Mouse (Mus musculus): ENCODE measurements around the gene Qrsl1. TPM values are rescaled to one million over a fixed set of nuclear protein-coding genes. Genes with fewer than 3 reads are reported as not detected.

Qrsl1 gene
- polyA plus RNA-seq, 1 experiment from 2014 or later: 18.5 TPM

GRCm38 (mm10) chr10:43910873-43911142, 9.3 kb upstream of the Qrsl1 start:
- ATAC-seq (ENCODE audit: insufficient read depth, low FRiP score, low read depth): no peak
- Histone ChIP-seq H3K4me3 (replicated peaks) (no peak overlapping the region), H3K9ac (no peak overlapping the region), H3K4me2 (no peak overlapping the region), H3K4me1 (no peaks in the 10 kb centered on the region), H3K36me3 (no peaks in the 10 kb centered on the region), H3K9me3 (no peaks in the 10 kb centered on the region), H3K27me3 (replicated peaks) (no peaks in the 10 kb centered on the region), H3K27ac (no peak overlapping the region)
- WGBS: 86% methylated on average over 8 of the region's 8 CpGs

DNA sequence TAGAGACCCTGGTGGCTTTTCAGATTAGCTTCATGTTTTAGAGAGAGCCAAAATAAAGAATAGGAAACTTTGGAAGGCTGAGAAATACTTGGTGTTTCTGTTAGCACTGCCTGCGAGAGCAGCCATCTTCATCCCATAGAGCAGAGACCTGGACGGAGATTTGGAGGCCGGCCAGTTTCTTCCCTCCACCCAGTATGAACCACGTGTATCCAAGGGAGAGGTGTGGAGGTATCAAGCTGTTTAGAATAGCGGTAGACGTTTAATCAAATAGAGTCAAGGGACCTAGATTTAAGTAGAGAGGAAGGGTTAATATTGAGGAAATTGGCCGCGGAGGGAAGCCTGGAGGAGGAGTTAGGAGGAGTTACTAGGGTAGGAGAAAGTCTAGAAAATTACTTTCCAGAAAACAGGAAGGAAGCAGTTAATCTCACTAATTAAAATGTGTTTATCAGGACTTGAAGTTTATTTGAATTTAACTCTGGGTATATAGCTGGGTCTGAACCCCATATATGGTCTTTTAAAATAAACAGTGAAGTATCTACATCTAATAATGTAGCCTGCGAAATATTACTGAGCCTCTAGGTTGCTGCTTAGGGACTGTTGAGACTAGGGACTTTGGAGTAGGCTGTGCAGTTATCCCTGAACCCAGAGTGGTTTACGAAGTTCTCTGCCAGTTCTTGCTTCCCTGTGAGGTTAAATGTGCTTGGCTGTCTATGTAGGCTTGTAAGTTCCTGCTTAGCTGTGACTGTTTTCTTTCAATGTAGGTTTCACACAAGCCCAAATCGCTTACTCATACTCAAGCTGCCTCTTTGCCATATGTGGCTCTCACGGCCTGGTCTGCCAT, 8.7 kb upstream of the Qrsl1 start:
- Histone ChIP-seq H3K36me3 (no peaks in the 10 kb centered on the region), H3K9me3 (no peaks in the 10 kb centered on the region), H3K4me2 (no peak overlapping the region), H3K27ac (no peak overlapping the region), H3K4me3 (replicated peaks) (no peak overlapping the region), H3K4me1 (no peaks in the 10 kb centered on the region), H3K27me3 (replicated peaks) (no peaks in the 10 kb centered on the region), H3K9ac (no peak overlapping the region)
- no peak for ATAC-seq (ENCODE audit: insufficient read depth, low FRiP score, low read depth)
- WGBS: 75% methylated on average over 12 of the region's 12 CpGs

DNA sequence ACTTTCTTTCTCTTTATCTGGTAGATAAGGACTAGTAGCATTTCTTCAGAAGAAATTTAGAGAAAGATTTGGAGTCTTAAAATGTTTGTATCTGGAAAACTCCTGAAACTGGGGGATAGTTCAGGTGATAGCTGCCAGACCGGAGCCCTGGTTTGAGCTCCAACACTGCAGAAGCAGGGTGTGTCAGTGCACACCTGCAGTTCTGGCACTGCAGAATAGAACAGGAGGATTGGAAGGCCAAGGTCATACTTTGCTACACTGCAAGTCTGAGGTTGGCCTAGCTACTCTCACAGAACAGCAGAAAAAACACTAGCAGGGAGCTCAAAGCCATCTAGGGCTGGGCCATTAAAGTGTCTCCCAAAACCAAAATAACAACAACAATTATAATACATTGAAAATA, 3.0 kb upstream of the Qrsl1 start:
- H3K4me2 ChIP-seq: no peak overlapping the region
- ATAC-seq (ENCODE audit: insufficient read depth, low FRiP score, low read depth): no peak
- H3K9me3 ChIP-seq: no peaks in the 10 kb centered on the region
- no peak overlapping the region for H3K4me3 ChIP-seq (replicated peaks)
- H3K36me3 ChIP-seq: no peaks in the 10 kb centered on the region
- WGBS: 76% methylated on average over 1 of the region's 1 CpGs
- H3K9ac ChIP-seq: no peak overlapping the region
- H3K27ac ChIP-seq: no peak overlapping the region
- no peaks in the 10 kb centered on the region for H3K27me3 ChIP-seq (replicated peaks)
- H3K4me1 ChIP-seq: peaks cover 7% of the 10 kb centered on the region; the same call in 1 of the 2 replicates

DNA sequence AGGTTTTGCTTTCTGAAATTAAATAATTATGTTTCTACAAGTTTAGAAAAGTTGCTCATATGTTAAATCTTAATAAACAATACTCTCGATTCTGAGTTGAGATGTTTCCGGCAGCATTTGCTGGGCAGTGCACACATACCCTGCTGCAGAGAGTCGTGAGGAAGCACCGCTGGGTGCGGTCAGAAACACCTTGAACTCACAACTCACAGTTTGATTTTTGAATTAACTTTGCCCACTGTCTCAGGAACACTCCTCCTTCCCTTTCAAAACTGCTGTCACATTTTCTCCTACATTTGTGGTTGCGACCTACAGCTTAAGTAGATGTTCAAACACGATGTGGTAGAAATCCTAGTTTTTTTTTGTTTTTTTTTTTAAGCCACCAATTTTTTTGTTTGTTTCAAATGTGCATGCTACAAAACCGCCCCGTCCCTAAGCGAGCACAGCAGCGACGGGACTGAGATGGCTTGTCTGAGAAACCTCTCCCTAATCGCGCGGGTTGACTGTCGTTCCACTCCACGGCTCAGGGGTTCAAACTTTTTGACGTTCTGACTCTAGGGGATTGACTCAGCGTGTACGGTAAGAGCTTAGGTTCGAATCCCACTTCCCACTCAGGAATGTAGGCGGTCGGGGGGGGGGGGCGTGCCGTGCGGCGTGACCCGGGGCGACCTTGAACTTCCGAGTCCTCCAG, 518 bp downstream of the Qrsl1 start:
- WGBS: 5% methylated on average over 30 of the region's 30 CpGs
- peak overlapping the region; percentile 68; the same call in 1 of the 2 replicates for H3K27ac ChIP-seq

DNA sequence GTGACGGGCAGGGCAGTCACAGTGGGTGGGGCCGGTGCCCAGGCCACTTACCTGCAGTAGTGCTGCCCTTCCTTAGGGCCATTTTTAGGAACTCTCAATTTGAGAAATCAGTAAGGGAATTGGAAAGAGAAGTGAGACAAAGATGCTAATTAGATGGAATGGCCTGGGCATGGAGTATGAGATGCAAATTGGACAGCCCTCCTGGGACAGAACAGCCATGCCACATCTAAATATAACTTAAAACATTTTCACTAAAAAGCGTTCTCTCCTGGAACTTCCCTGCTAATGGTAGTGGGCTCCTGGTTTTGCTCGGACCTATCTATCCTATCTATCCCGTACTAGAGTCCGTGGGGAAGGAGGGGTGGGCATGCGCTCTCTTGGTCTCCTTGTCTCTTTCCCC, 3.3 kb downstream of the Qrsl1 start:
- ATAC-seq (ENCODE audit: insufficient read depth, low FRiP score, low read depth): no peak
- Histone ChIP-seq H3K36me3 (peaks cover 3% of the 10 kb centered on the region; the same call in 1 of the 2 replicates), H3K27me3 (replicated peaks) (no peaks in the 10 kb centered on the region)

More for the DNA sequence above, 518 bp downstream of the Qrsl1 start:
- Histone ChIP-seq H3K27me3 (replicated peaks) (no peaks in the 10 kb centered on the region), H3K4me1 (peaks cover 7% of the 10 kb centered on the region; the same call in 1 of the 2 replicates), H3K9me3 (no peaks in the 10 kb centered on the region), H3K9ac (peak overlapping the region; percentile 48; the same call in 1 of the 2 replicates), H3K4me2 (peak overlapping the region; percentile 56), H3K36me3 (no peaks in the 10 kb centered on the region), H3K4me3 (replicated peaks) (peak overlapping the region; percentile 83)
- ATAC-seq (ENCODE audit: insufficient read depth, low FRiP score, low read depth): no peak; the same call in 1 of the 2 replicates

DNA sequence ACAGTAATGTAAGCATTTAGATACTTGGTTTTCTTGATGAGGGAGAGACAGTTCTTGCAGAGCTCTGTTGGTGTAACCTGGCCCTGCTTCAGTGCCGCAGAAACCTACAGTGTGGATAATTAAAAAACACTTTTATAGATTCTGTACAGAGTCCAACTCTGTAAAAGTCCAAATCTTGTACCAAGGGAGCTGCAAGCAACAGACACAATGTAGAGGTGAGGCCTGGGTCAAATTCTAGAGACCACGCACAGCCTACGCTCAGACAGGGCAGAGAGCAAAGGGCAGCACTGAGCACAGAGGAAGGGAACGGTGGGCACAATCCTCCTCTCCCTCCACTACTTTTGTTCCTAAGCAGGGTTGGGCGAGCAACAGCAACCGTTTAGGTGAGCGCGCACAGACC, 5.5 kb downstream of the Qrsl1 start:
- no peak for ATAC-seq (ENCODE audit: insufficient read depth, low FRiP score, low read depth)
- Histone ChIP-seq H3K27ac (no peak overlapping the region), H3K4me2 (no peak overlapping the region), H3K36me3 (peaks cover 7% of the 10 kb centered on the region; the same call in 1 of the 2 replicates), H3K9ac (no peak overlapping the region), H3K9me3 (no peaks in the 10 kb centered on the region), H3K27me3 (replicated peaks) (no peaks in the 10 kb centered on the region), H3K4me1 (no peaks in the 10 kb centered on the region), H3K4me3 (replicated peaks) (no peak overlapping the region)
- WGBS: 90% methylated on average over 8 of the region's 8 CpGs

More for the DNA sequence above, 3.3 kb downstream of the Qrsl1 start:
- no peak overlapping the region for H3K27ac ChIP-seq
- WGBS: 85% methylated on average over 7 of the region's 7 CpGs
- H3K4me3 ChIP-seq (replicated peaks): no peak overlapping the region
- peaks cover 7% of the 10 kb centered on the region; the same call in 1 of the 2 replicates for H3K4me1 ChIP-seq
- no peaks in the 10 kb centered on the region for H3K9me3 ChIP-seq
- H3K9ac ChIP-seq: no peak overlapping the region
- H3K4me2 ChIP-seq: no peak overlapping the region

GRCm38 (mm10) chr10:43892971-43893370, 8.6 kb downstream of the Qrsl1 start:
- H3K4me3 ChIP-seq (replicated peaks): no peak overlapping the region
- H3K9me3 ChIP-seq: no peaks in the 10 kb centered on the region
- no peak overlapping the region for H3K9ac ChIP-seq
- H3K4me2 ChIP-seq: no peak overlapping the region
- H3K36me3 ChIP-seq: peaks cover 7% of the 10 kb centered on the region; the same call in 1 of the 2 replicates
- no peak for ATAC-seq (ENCODE audit: insufficient read depth, low FRiP score, low read depth)
- WGBS: 92% methylated on average over 4 of the region's 4 CpGs
- H3K27ac ChIP-seq: no peak overlapping the region
- no peaks in the 10 kb centered on the region for H3K27me3 ChIP-seq (replicated peaks)
- H3K4me1 ChIP-seq: no peaks in the 10 kb centered on the region

DNA sequence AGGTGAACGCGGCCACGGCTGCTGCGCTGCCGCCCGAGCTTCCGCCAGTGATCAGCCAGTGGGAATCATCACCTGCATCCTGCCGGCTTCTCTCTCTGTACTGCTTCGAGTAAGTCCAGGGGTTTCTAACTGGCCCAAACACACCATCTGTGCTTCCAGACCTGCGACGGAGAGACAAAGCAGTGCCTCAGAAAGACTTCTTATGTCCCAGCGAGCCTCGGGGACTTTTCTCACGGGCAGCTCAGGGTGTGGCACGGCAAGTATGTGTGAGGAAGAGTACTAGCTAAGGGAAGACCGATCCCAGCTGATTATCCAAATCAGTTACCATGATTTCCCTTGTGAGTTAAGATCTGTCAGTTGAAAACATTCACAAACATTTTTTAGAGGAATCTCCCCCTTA, 12.6 kb downstream of the Qrsl1 start:
- 92% methylated on average over 16 of the region's 16 CpGs for WGBS
- H3K9ac ChIP-seq: no peak overlapping the region
- no peaks in the 10 kb centered on the region for H3K9me3 ChIP-seq
- H3K4me3 ChIP-seq (replicated peaks): no peak overlapping the region
- H3K27ac ChIP-seq: no peak overlapping the region
- H3K27me3 ChIP-seq (replicated peaks): no peaks in the 10 kb centered on the region
- H3K4me2 ChIP-seq: no peak overlapping the region
- H3K4me1 ChIP-seq: no peaks in the 10 kb centered on the region
- peaks cover 13% of the 10 kb centered on the region; the same call in 1 of the 2 replicates for H3K36me3 ChIP-seq
- no peak for ATAC-seq (ENCODE audit: insufficient read depth, low FRiP score, low read depth)

- Histone ChIP-seq H3K4me2 (no peak overlapping the region), H3K4me3 (replicated peaks) (no peak overlapping the region), H3K27ac (no peak overlapping the region), H3K9me3 (no peaks in the 10 kb centered on the region), H3K9ac (no peak overlapping the region), H3K4me1 (no peaks in the 10 kb centered on the region), H3K36me3 (peaks cover 6% of the 10 kb centered on the region; the same call in 1 of the 2 replicates), H3K27me3 (replicated peaks) (no peaks in the 10 kb centered on the region)
- ATAC-seq (ENCODE audit: insufficient read depth, low FRiP score, low read depth): no peak
- WGBS: 85% methylated on average over 9 of the region's 9 CpGs
Measured at GRCm38 (mm10) chr10:43887676-43888075, 13.9 kb downstream of the Qrsl1 start.

DNA sequence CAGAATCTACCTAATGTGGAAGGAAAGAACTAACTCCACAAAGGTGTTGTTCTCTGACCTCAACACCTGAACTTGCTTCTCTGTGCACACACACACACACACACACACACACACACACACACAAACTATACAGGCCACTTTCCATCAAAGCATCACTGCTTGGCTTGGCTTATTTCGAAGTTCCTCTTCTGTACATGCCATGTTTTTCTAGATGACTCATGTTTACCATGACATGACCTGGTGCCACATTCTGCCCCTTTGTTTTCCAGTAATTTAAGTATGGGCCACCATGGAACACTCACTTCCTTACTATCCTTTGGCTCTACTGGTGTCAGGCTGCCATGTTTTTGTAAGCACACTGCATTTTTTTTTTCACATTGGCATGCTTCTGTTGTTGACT, 30.1 kb downstream of the Qrsl1 start:
- no peaks in the 10 kb centered on the region for H3K9me3 ChIP-seq
- no peak for ATAC-seq (ENCODE audit: insufficient read depth, low FRiP score, low read depth)
- no peaks in the 10 kb centered on the region for H3K27me3 ChIP-seq (replicated peaks)
- no peaks in the 10 kb centered on the region for H3K36me3 ChIP-seq
- H3K4me1 ChIP-seq: no peaks in the 10 kb centered on the region
- H3K9ac ChIP-seq: no peak overlapping the region
- H3K4me2 ChIP-seq: no peak overlapping the region
- 90% methylated on average over 1 of the region's 1 CpGs for WGBS
- no peak overlapping the region for H3K27ac ChIP-seq
- no peak overlapping the region for H3K4me3 ChIP-seq (replicated peaks)

- 69% methylated on average over 10 of the region's 10 CpGs for WGBS
- ATAC-seq (ENCODE audit: insufficient read depth, low FRiP score, low read depth): no peak
Measured at GRCm38 (mm10) chr10:43870752-43871151, 30.8 kb downstream of the Qrsl1 start.

DNA sequence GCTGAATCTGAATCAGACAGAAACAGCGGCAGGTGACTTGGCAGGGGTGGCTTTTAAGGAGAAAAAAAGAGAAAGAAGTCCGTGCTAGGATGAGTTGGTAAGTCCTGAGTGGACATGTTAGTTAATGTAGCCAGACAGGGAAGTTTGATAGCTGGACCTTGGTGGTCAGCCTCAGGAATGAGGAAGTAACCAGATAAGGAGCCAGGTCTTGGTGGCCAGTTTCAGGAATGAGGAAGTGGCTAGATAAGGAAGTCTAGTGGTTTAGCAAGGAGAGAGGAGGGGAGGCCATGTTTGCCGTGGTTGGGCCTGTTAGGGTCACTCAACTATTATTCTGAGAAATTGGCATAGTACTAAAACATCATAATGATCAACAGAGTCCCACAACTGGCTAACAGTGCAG, 45.2 kb downstream of the Qrsl1 start:
- H3K9ac ChIP-seq: no peak overlapping the region
- no peak overlapping the region for H3K4me2 ChIP-seq
- no peak overlapping the region for H3K27ac ChIP-seq
- no peaks in the 10 kb centered on the region for H3K9me3 ChIP-seq
- WGBS: 76% methylated on average over 3 of the region's 3 CpGs
- H3K36me3 ChIP-seq: no peaks in the 10 kb centered on the region
- no peaks in the 10 kb centered on the region for H3K4me1 ChIP-seq
- no peaks in the 10 kb centered on the region for H3K27me3 ChIP-seq (replicated peaks)
- H3K4me3 ChIP-seq (replicated peaks): no peak overlapping the region
- ATAC-seq (ENCODE audit: insufficient read depth, low FRiP score, low read depth): no peak

More at GRCm38 (mm10) chr10:43870752-43871151, 30.8 kb downstream of the Qrsl1 start:
- no peak overlapping the region for H3K9ac ChIP-seq
- H3K4me2 ChIP-seq: no peak overlapping the region
- H3K4me1 ChIP-seq: no peaks in the 10 kb centered on the region
- H3K27me3 ChIP-seq (replicated peaks): no peaks in the 10 kb centered on the region
- no peaks in the 10 kb centered on the region for H3K36me3 ChIP-seq
- H3K4me3 ChIP-seq (replicated peaks): no peak overlapping the region
- H3K27ac ChIP-seq: no peak overlapping the region
- H3K9me3 ChIP-seq: no peaks in the 10 kb centered on the region
